Mouse (Mus musculus) brain, embryonic 14.5 days (tissue): ENCODE measurements around the gene Ibsp.

Experiments
- CTCF ChIP-seq: fragments of 200-500 bp; IDR thresholded peaks from 2 replicates; pipeline ENCODE4 v1.5.1; 2012; ENCODE audit warnings: inconsistent platforms, mild to moderate bottlenecking, moderate library complexity, borderline replicate concordance; ENCODE audit not compliant: insufficient read depth, insufficient read length; ENCODE audit errors: extremely low read depth
- POLR2A ChIP-seq: fragments of 200-500 bp; IDR thresholded peaks from 2 replicates; pipeline ENCODE4 v1.6.1; 2012; ENCODE audit warnings: mild to moderate bottlenecking, inconsistent platforms, borderline replicate concordance; ENCODE audit not compliant: poor library complexity, insufficient read depth, insufficient read length, severe bottlenecking; ENCODE audit errors: extremely low read depth

- TF ChIP-seq POLR2A: no peak
- TF ChIP-seq CTCF: no peak
Measured at GRCm38 (mm10) chr5:104334516-104334915, 35.5 kb downstream of the Ibsp start.
